Mouse (Mus musculus): ENCODE measurements around the gene Cnn3. TPM values are rescaled to one million over a fixed set of nuclear protein-coding genes. Genes with fewer than 3 reads are reported as not detected.

Cnn3 gene
- polyA plus RNA-seq, 1 experiment from 2014 or later: 381 TPM

DNA sequence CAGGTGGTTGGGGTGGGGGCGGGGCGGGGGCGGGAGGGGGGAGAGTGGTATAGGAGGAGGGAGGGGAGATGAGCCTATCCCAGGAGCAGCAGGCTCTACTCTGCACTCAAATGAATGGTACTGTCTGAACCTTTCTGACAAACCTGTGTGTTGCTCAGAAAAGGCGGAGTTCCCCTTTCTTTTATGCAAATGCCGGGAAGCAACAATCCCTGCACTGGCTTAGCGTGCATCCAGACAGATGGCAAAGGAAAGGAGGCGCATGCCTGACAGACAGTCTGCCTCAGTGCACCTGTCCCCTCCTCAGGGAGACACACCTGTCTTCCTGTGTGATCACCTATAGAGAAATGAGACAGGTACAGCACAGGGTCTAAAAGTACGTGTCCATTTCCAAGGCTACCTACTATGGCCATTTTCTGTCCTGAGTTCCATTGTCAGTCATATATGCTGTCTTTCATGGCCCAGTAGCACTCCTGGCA lies 54.7 kb downstream of the Cnn3 start:
- Histone ChIP-seq H3K4me2 (no peak overlapping the region), H3K4me1 (peaks cover 16% of the 10 kb centered on the region)
- WGBS: 75% methylated on average over 8 of the region's 8 CpGs

GRCm38 (mm10) chr3:121481564-121481963 lies 55.3 kb downstream of the Cnn3 start:
- Histone ChIP-seq H3K4me2 (no peak overlapping the region), H3K27ac (replicated peaks) (no peak overlapping the region), H3K4me3 (replicated peaks) (no peak overlapping the region), H3K27me3 (replicated peaks) (no peaks in the 10 kb centered on the region), H3K9ac (replicated peaks) (no peak overlapping the region), H3K4me1 (peaks cover 16% of the 10 kb centered on the region), H3K36me3 (no peaks in the 10 kb centered on the region), H3K9me3 (replicated peaks) (no peaks in the 10 kb centered on the region)
- no peak for ATAC-seq (ENCODE audit: low FRiP score)
- 47% methylated on average over 6 of the region's 6 CpGs for WGBS

More for the DNA sequence above, 54.7 kb downstream of the Cnn3 start:
- Histone ChIP-seq H3K4me3 (replicated peaks) (no peak overlapping the region), H3K9ac (replicated peaks) (no peak overlapping the region), H3K27me3 (replicated peaks) (no peaks in the 10 kb centered on the region), H3K36me3 (no peaks in the 10 kb centered on the region), H3K9me3 (replicated peaks) (no peaks in the 10 kb centered on the region), H3K27ac (replicated peaks) (no peak overlapping the region)
- no peak for ATAC-seq (ENCODE audit: low FRiP score)

GRCm38 (mm10) chr3:121483266-121484161 lies 57.2 kb downstream of the Cnn3 start:
- no peaks in the 10 kb centered on the region for H3K9me3 ChIP-seq (replicated peaks)
- H3K36me3 ChIP-seq: no peaks in the 10 kb centered on the region
- H3K27ac ChIP-seq (replicated peaks): peak overlapping the region; percentile 60; the same call in 1 of the 2 replicates
- peak overlapping the region; percentile 14; the same call in 1 of the 2 replicates for H3K9ac ChIP-seq (replicated peaks)
- ATAC-seq (ENCODE audit: low FRiP score): peak; percentile 54
- WGBS: 16% methylated on average over 25 of the region's 25 CpGs
- H3K4me3 ChIP-seq (replicated peaks): peak overlapping the region; percentile 9; the same call in 1 of the 2 replicates
- no peaks in the 10 kb centered on the region for H3K27me3 ChIP-seq (replicated peaks)
- H3K4me1 ChIP-seq: peaks cover 16% of the 10 kb centered on the region
- H3K4me2 ChIP-seq: peak overlapping the region; percentile 47

DNA sequence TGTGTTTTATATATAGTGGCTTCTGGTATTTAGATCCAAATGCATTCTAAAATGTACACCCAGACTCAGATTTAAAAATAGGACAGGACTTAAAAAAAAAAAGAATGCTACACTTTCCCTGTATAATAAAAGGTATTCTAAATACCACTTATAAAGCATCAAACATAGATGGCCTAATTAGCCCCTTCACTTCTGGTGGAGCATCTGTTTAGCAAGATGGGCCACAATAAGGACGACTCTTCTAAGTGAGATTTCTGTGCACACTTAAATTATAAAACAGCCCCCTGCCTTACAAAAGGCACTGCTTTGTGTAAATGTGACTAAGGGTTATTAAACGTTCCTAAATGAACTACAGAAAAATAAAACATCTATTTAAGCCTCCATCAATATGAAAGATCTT lies 58.9 kb downstream of the Cnn3 start:
- Histone ChIP-seq H3K4me1 (peaks cover 29% of the 10 kb centered on the region), H3K27ac (replicated peaks) (no peak overlapping the region), H3K36me3 (no peaks in the 10 kb centered on the region), H3K27me3 (replicated peaks) (no peaks in the 10 kb centered on the region), H3K9ac (replicated peaks) (no peak overlapping the region), H3K9me3 (replicated peaks) (no peaks in the 10 kb centered on the region), H3K4me3 (replicated peaks) (no peak overlapping the region), H3K4me2 (no peak overlapping the region)
- WGBS: 45% methylated on average over 2 of the region's 2 CpGs
- ATAC-seq (ENCODE audit: low FRiP score): no peak

DNA sequence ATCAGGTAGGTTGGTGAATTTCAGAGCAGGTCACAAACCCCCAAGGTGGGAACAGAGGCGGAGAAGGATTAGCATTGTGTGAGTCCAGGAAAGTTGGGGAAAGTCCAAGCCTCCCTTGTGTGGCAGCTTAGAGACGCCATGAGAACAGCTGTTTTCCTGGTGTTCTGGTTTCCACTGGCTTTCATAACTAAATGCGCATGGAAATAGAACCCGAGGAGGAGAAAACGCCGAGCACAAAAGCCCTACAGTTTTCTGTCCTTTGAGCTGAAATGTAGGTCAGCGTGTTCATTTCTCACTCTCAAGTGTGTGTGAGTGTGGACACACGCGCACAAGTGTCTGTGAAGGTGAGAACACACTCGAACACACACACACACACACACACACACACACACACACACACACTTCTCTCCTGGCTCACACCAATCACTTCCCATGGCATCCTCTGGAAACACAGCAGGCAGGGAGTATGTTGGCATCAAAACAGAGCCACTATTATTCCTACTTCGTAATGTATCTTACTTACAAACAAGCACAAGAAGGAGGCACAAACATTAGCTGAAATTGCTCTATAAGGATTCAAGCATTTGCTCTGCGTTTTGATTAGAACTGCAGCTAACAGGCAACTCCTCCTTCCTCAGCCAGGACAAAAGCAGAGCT lies 63.3 kb downstream of the Cnn3 start:
- WGBS: 44% methylated on average over 12 of the region's 12 CpGs
- H3K36me3 ChIP-seq: no peaks in the 10 kb centered on the region
- peak overlapping the region; percentile 13; the same call in 1 of the 2 replicates for H3K4me2 ChIP-seq
- H3K9me3 ChIP-seq (replicated peaks): no peaks in the 10 kb centered on the region
- peak overlapping the region; percentile 72 for H3K27ac ChIP-seq (replicated peaks)
- H3K4me3 ChIP-seq (replicated peaks): no peak overlapping the region
- ATAC-seq (ENCODE audit: low FRiP score): peak; percentile 73; the same call in 1 of the 2 replicates
- H3K4me1 ChIP-seq: peaks cover 20% of the 10 kb centered on the region
- H3K9ac ChIP-seq (replicated peaks): no peak overlapping the region
- no peaks in the 10 kb centered on the region for H3K27me3 ChIP-seq (replicated peaks)

- no peak overlapping the region for H3K4me3 ChIP-seq (replicated peaks)
- no peak overlapping the region for H3K4me2 ChIP-seq
- H3K9me3 ChIP-seq (replicated peaks): no peaks in the 10 kb centered on the region
- ATAC-seq (ENCODE audit: low FRiP score): no peak
- H3K27me3 ChIP-seq (replicated peaks): no peaks in the 10 kb centered on the region
- H3K4me1 ChIP-seq: peaks cover 20% of the 10 kb centered on the region
- peak overlapping the region; percentile 39; the same call in 1 of the 2 replicates for H3K27ac ChIP-seq (replicated peaks)
- WGBS: 48% methylated on average over 5 of the region's 5 CpGs
- H3K9ac ChIP-seq (replicated peaks): no peak overlapping the region
- no peaks in the 10 kb centered on the region for H3K36me3 ChIP-seq
Measured at GRCm38 (mm10) chr3:121490941-121491340, 64.6 kb downstream of the Cnn3 start.

GRCm38 (mm10) chr3:121492026-121492425 lies 65.7 kb downstream of the Cnn3 start:
- H3K4me1 ChIP-seq: peaks cover 20% of the 10 kb centered on the region
- H3K9ac ChIP-seq (replicated peaks): no peak overlapping the region
- no peaks in the 10 kb centered on the region for H3K27me3 ChIP-seq (replicated peaks)
- no peak overlapping the region for H3K4me2 ChIP-seq
- WGBS: 56% methylated on average over 5 of the region's 5 CpGs
- no peaks in the 10 kb centered on the region for H3K36me3 ChIP-seq
- no peaks in the 10 kb centered on the region for H3K9me3 ChIP-seq (replicated peaks)
- no peak overlapping the region for H3K27ac ChIP-seq (replicated peaks)
- H3K4me3 ChIP-seq (replicated peaks): no peak overlapping the region
- ATAC-seq (ENCODE audit: low FRiP score): no peak

- ATAC-seq (ENCODE audit: low FRiP score): no peak
- H3K4me3 ChIP-seq (replicated peaks): no peak overlapping the region
- 84% methylated on average over 7 of the region's 7 CpGs for WGBS
Measured at GRCm38 (mm10) chr3:121493997-121494421, 67.7 kb downstream of the Cnn3 start.

DNA sequence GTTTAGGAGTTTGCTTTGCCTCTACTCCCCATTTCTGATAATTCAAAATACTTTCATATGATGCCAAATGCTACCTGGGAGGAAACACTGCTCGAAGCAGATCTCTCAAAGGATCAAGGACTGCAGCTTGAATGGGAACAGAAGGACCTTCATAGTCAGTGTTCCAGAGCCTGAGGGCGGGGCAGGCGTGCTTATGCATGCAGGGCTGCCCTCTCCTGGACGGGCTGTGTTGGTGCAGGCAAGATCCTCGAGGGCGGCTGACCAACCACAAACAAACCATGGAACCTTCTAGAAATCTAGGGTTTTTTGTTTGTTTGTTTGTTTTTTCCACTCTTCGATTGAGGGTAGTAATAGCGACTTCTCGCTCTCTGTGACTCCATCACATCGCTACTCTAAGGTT lies 73.9 kb downstream of the Cnn3 start:
- H3K4me2 ChIP-seq: no peak overlapping the region
- no peaks in the 10 kb centered on the region for H3K27me3 ChIP-seq (replicated peaks)
- WGBS: 66% methylated on average over 10 of the region's 10 CpGs
- H3K4me1 ChIP-seq: no peaks in the 10 kb centered on the region
- H3K9me3 ChIP-seq (replicated peaks): no peaks in the 10 kb centered on the region
- no peak overlapping the region for H3K4me3 ChIP-seq (replicated peaks)
- H3K9ac ChIP-seq (replicated peaks): no peak overlapping the region
- no peak overlapping the region for H3K27ac ChIP-seq (replicated peaks)
- no peak; the same call in 1 of the 2 replicates for ATAC-seq (ENCODE audit: low FRiP score)
- H3K36me3 ChIP-seq: no peaks in the 10 kb centered on the region

More at GRCm38 (mm10) chr3:121493997-121494421, 67.7 kb downstream of the Cnn3 start:
- H3K36me3 ChIP-seq: no peaks in the 10 kb centered on the region
- H3K27me3 ChIP-seq (replicated peaks): no peaks in the 10 kb centered on the region
- H3K9me3 ChIP-seq (replicated peaks): no peaks in the 10 kb centered on the region
- H3K4me1 ChIP-seq: peaks cover 19% of the 10 kb centered on the region
- H3K27ac ChIP-seq (replicated peaks): no peak overlapping the region
- no peak overlapping the region for H3K9ac ChIP-seq (replicated peaks)
- no peak overlapping the region for H3K4me2 ChIP-seq

DNA sequence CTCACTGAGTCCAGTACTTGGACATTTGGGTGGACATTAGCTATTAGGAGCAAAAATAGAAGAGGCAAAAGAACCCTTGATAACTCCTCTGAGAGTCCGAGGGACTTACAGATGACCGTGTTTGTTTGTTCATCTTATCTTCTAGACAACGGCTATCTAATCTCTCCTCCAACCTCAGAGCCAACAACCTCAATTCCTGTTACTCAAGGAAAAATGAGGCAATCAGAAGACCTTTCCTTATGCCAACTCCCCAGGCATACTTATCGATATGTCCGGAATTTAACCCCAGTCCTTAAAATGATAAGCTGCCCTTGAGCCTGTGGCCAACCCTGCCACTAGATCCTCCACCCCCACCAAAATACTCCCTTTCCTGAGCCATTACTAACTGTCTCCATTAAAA lies 74.4 kb downstream of the Cnn3 start:
- Histone ChIP-seq H3K9ac (replicated peaks) (no peak overlapping the region), H3K27me3 (replicated peaks) (no peaks in the 10 kb centered on the region), H3K27ac (replicated peaks) (no peak overlapping the region), H3K9me3 (replicated peaks) (no peaks in the 10 kb centered on the region), H3K4me1 (no peaks in the 10 kb centered on the region), H3K4me3 (replicated peaks) (no peak overlapping the region), H3K4me2 (no peak overlapping the region), H3K36me3 (no peaks in the 10 kb centered on the region)
- no peak for ATAC-seq (ENCODE audit: low FRiP score)
- 92% methylated on average over 5 of the region's 5 CpGs for WGBS

- Histone ChIP-seq H3K36me3 (no peaks in the 10 kb centered on the region), H3K4me2 (no peak overlapping the region), H3K4me3 (replicated peaks) (no peak overlapping the region), H3K9me3 (replicated peaks) (no peaks in the 10 kb centered on the region), H3K27ac (replicated peaks) (no peak overlapping the region), H3K4me1 (no peaks in the 10 kb centered on the region), H3K27me3 (replicated peaks) (no peaks in the 10 kb centered on the region), H3K9ac (replicated peaks) (no peak overlapping the region)
- ATAC-seq (ENCODE audit: low FRiP score): no peak
- 71% methylated on average over 8 of the region's 8 CpGs for WGBS
Measured at GRCm38 (mm10) chr3:121504927-121505487, 78.7 kb downstream of the Cnn3 start.

All from neural tube, embryonic 15.5 days (tissue).